Mouse (Mus musculus) lung, embryonic 16.5 days (tissue): Measurements from ENCODE around the gene Gsdme. TPM values are rescaled to one million over a fixed set of nuclear protein-coding genes. Genes with fewer than 3 reads are reported as not detected.
A peak's percentile ranks its signal among the peaks of the same experiment; 100 is the strongest.

Experiments
- ATAC-seq: fragments of 200-750 bp; cut with Nextera tagmentation; 2 replicates; pipeline ENCODE4 v1.8.0; 2017; ENCODE audit warnings: low read depth, mild to moderate bottlenecking, moderate library complexity
- H3K27ac ChIP-seq: fragments of 300-500 bp; sonication (generic); 2 replicates; pipeline ENCODE4 v1.5.1; 2014; ENCODE audit warnings: mild to moderate bottlenecking, control low read depth, low read length
- H3K27me3 ChIP-seq: fragments of 300-500 bp; sonication (generic); 2 replicates; pipeline ENCODE4 v1.6.1; 2014; ENCODE audit warnings: low read depth, low read length, mixed read lengths; ENCODE audit not compliant: control insufficient read depth, insufficient read depth
- H3K36me3 ChIP-seq: fragments of 300-500 bp; sonication (generic); 2 replicates; pipeline ENCODE4 v1.6.1; 2014; ENCODE audit warnings: low read length; ENCODE audit not compliant: control insufficient read depth, insufficient read depth
- H3K4me1 ChIP-seq: fragments of 300-500 bp; sonication (generic); replicated peaks from 2 replicates; pipeline ENCODE4 v1.6.1; 2014; ENCODE audit warnings: low read length, mixed read lengths; ENCODE audit not compliant: control insufficient read depth, insufficient read depth
- H3K4me2 ChIP-seq: fragments of 300-500 bp; sonication (generic); 2 replicates; pipeline ENCODE4 v1.6.1; 2014; ENCODE audit warnings: low read depth, low read length, control low read depth
- H3K4me3 ChIP-seq: fragments of 300-500 bp; sonication (generic); 2 replicates; pipeline ENCODE4 v1.5.1; 2014; ENCODE audit warnings: mild to moderate bottlenecking, low read length, control low read depth
- H3K9ac ChIP-seq: fragments of 300-500 bp; sonication (generic); 2 replicates; pipeline ENCODE4 v1.6.1; 2014; ENCODE audit warnings: low read length, control low read depth
- H3K9me3 ChIP-seq: fragments of 300-500 bp; sonication (generic); 2 replicates; pipeline ENCODE4 v1.6.1; 2016; ENCODE audit warnings: low read length; ENCODE audit not compliant: control insufficient read depth
- WGBS: fragments of 180-500 bp; shearing (Covaris S2); extraction: QIAGEN DNeasy Blood & Tissue Kit; methylation state at CpG from one replicate; pipeline ENCODE4 v1.1.7; 2014; 5-methylcytosine and 5-hydroxymethylcytosine counted together
- polyA plus RNA-seq: library from polyadenylated mRNA; unstranded; fragments of >200 nt; fragmentation: Nextera tagmentation; extraction: Ambion mirVana; gene quantifications from 2 replicates; pipeline ENCODE4 v1.2.1, GENCODE M21; 2015

Gsdme gene
- 31.7 and 32.0 TPM in 2 replicates for polyA plus RNA-seq

GRCm38 (mm10) chr6:50263670-50264069, at the start of gene Gsdme:
TSS of gene Gsdme (minus strand) at chr6:50263862.
- Histone ChIP-seq H3K4me2 (no peak within 1 kb of the TSS), H3K27me3 (no peaks in the 10 kb centered on the region), H3K27ac (no peak within 1 kb of the TSS), H3K9ac (no peak within 1 kb of the TSS), H3K36me3 (no peaks in the 10 kb centered on the region), H3K9me3 (no peaks in the 10 kb centered on the region), H3K4me1 (peaks cover 5% of the 10 kb centered on the region; the same call in 1 of the 2 replicates), H3K4me3 (no peak within 1 kb of the TSS)
- ATAC-seq, result no peak
- WGBS, result 59% methylated on average over 6 of the region's 6 CpGs

GRCm38 (mm10) chr6:50312647-50313046, 49.0 kb upstream of the Gsdme start:
- peak; percentile 62; the same call in 1 of the 2 replicates for ATAC-seq

GRCm38 (mm10) chr6:50309019-50309418, 45.4 kb upstream of the Gsdme start:
- 15% methylated on average over 6 of the region's 6 CpGs for WGBS
- no peak overlapping the region for H3K9ac ChIP-seq
- no peak overlapping the region for H3K27ac ChIP-seq
- H3K4me1 ChIP-seq, result no peaks in the 10 kb centered on the region
- 0 out of 2 replicates have a peak, but pooled peaks have one; percentile 57 for ATAC-seq
- H3K9me3 ChIP-seq, result no peaks in the 10 kb centered on the region
- H3K36me3 ChIP-seq, result no peaks in the 10 kb centered on the region
- no peak overlapping the region for H3K4me2 ChIP-seq
- H3K4me3 ChIP-seq, result no peak overlapping the region
- no peaks in the 10 kb centered on the region for H3K27me3 ChIP-seq

More at GRCm38 (mm10) chr6:50312647-50313046, 49.0 kb upstream of the Gsdme start:
- Histone ChIP-seq H3K36me3 (no peaks in the 10 kb centered on the region), H3K27me3 (no peaks in the 10 kb centered on the region), H3K27ac (no peak overlapping the region), H3K4me2 (no peak overlapping the region), H3K9me3 (no peaks in the 10 kb centered on the region), H3K4me1 (no peaks in the 10 kb centered on the region; the same call in 1 of the 2 replicates), H3K9ac (no peak overlapping the region), H3K4me3 (no peak overlapping the region)
- WGBS, result 39% methylated on average over 4 of the region's 4 CpGs

- Histone ChIP-seq H3K36me3 (no peaks in the 10 kb centered on the region), H3K27me3 (no peaks in the 10 kb centered on the region), H3K4me1 (no peaks in the 10 kb centered on the region), H3K4me3 (no peak overlapping the region), H3K27ac (no peak overlapping the region), H3K9ac (no peak overlapping the region), H3K4me2 (no peak overlapping the region), H3K9me3 (no peaks in the 10 kb centered on the region)
- no peak for ATAC-seq
- WGBS, result 77% methylated on average over 4 of the region's 4 CpGs
Observed at GRCm38 (mm10) chr6:50306625-50307024, 43.0 kb upstream of the Gsdme start.

GRCm38 (mm10) chr6:50304949-50305491, 41.4 kb upstream of the Gsdme start:
- WGBS, result 60% methylated on average over 4 of the region's 4 CpGs
- no peaks in the 10 kb centered on the region for H3K9me3 ChIP-seq
- H3K9ac ChIP-seq, result no peak overlapping the region
- H3K4me2 ChIP-seq, result no peak overlapping the region
- no peaks in the 10 kb centered on the region for H3K27me3 ChIP-seq
- no peak for ATAC-seq
- no peak overlapping the region for H3K4me3 ChIP-seq
- no peak overlapping the region for H3K27ac ChIP-seq
- no peaks in the 10 kb centered on the region for H3K36me3 ChIP-seq
- no peaks in the 10 kb centered on the region for H3K4me1 ChIP-seq

GRCm38 (mm10) chr6:50301121-50301520, 37.5 kb upstream of the Gsdme start:
- Histone ChIP-seq H3K36me3 (no peaks in the 10 kb centered on the region), H3K4me2 (no peak overlapping the region), H3K9ac (no peak overlapping the region), H3K9me3 (no peaks in the 10 kb centered on the region), H3K27me3 (no peaks in the 10 kb centered on the region), H3K4me3 (no peak overlapping the region), H3K4me1 (no peaks in the 10 kb centered on the region), H3K27ac (no peak overlapping the region)
- ATAC-seq, result no peak
- WGBS, result 82% methylated on average over 7 of the region's 7 CpGs

- WGBS, result 73% methylated on average over 6 of the region's 6 CpGs
- no peak for ATAC-seq
- H3K4me1 ChIP-seq, result no peaks in the 10 kb centered on the region
- H3K4me3 ChIP-seq, result no peak overlapping the region
- no peaks in the 10 kb centered on the region for H3K36me3 ChIP-seq
- H3K9me3 ChIP-seq, result no peaks in the 10 kb centered on the region
- H3K27me3 ChIP-seq, result no peaks in the 10 kb centered on the region
- H3K9ac ChIP-seq, result no peak overlapping the region
- H3K4me2 ChIP-seq, result no peak overlapping the region
- H3K27ac ChIP-seq, result no peak overlapping the region
Observed at GRCm38 (mm10) chr6:50300622-50301021, 37.0 kb upstream of the Gsdme start.

- H3K27me3 ChIP-seq, result no peaks in the 10 kb centered on the region
- no peak for ATAC-seq
- no peaks in the 10 kb centered on the region for H3K4me1 ChIP-seq
- no peak overlapping the region for H3K4me3 ChIP-seq
- H3K27ac ChIP-seq, result no peak overlapping the region
- no peak overlapping the region for H3K9ac ChIP-seq
- no peaks in the 10 kb centered on the region for H3K36me3 ChIP-seq
- H3K9me3 ChIP-seq, result no peaks in the 10 kb centered on the region
- WGBS, result 68% methylated on average over 7 of the region's 7 CpGs
- H3K4me2 ChIP-seq, result no peak overlapping the region
Observed at GRCm38 (mm10) chr6:50299071-50299470, 35.4 kb upstream of the Gsdme start.

- no peak overlapping the region for H3K4me3 ChIP-seq
- ATAC-seq, result no peak
- H3K4me2 ChIP-seq, result no peak overlapping the region
- no peaks in the 10 kb centered on the region for H3K36me3 ChIP-seq
- H3K27ac ChIP-seq, result no peak overlapping the region
- no peaks in the 10 kb centered on the region for H3K9me3 ChIP-seq
- H3K4me1 ChIP-seq, result no peaks in the 10 kb centered on the region
- no peak overlapping the region for H3K9ac ChIP-seq
- 79% methylated on average over 9 of the region's 9 CpGs for WGBS
- H3K27me3 ChIP-seq, result no peaks in the 10 kb centered on the region
Observed at GRCm38 (mm10) chr6:50297671-50298070, 34.0 kb upstream of the Gsdme start.

GRCm38 (mm10) chr6:50295136-50295535, 31.5 kb upstream of the Gsdme start:
- no peaks in the 10 kb centered on the region for H3K4me1 ChIP-seq
- H3K9ac ChIP-seq, result no peak overlapping the region
- H3K9me3 ChIP-seq, result no peaks in the 10 kb centered on the region
- H3K4me3 ChIP-seq, result no peak overlapping the region
- no peak for ATAC-seq
- no peaks in the 10 kb centered on the region for H3K36me3 ChIP-seq
- no peaks in the 10 kb centered on the region for H3K27me3 ChIP-seq
- H3K4me2 ChIP-seq, result no peak overlapping the region
- H3K27ac ChIP-seq, result no peak overlapping the region
- 74% methylated on average over 10 of the region's 10 CpGs for WGBS
